Mouse (Mus musculus): Measurements from ENCODE around the gene Tenm4. TPM values are rescaled to one million over a fixed set of nuclear protein-coding genes. Genes with fewer than 3 reads are reported as not detected.

Gene Tenm4
- total RNA-seq, 2 experiments from 2014 or later: 0.13 to 0.73 TPM

DNA sequence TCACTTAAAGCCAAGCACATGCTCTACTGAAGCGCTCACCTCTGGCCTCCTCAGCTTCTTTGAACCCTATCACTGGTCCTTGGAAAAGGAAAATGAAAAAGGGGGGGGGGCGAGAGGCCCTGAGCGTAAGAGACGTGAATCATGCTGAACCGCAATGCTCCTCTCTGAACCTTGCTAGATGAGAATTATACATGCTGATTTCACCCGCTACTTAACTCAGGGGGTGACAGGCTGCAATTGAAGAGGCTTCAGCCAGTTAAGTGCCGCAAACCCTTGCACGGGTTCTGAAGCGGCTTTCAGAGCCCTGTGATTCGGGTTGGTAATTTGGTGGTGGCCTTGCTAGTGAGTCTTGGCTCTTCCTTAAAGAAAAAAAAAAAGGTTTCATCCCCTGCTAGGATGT is 106.5 kb downstream of the Tenm4 start:
- no peak for TF ChIP-seq CTCF (IDR thresholded peaks at IDR 0.05)
- intact Hi-C loops (cut with DNase I): no loop called here
- Histone ChIP-seq H3K4me3 (no peak overlapping the region), H3K27ac (no peak overlapping the region)
- no peak for DNase-seq

DNA sequence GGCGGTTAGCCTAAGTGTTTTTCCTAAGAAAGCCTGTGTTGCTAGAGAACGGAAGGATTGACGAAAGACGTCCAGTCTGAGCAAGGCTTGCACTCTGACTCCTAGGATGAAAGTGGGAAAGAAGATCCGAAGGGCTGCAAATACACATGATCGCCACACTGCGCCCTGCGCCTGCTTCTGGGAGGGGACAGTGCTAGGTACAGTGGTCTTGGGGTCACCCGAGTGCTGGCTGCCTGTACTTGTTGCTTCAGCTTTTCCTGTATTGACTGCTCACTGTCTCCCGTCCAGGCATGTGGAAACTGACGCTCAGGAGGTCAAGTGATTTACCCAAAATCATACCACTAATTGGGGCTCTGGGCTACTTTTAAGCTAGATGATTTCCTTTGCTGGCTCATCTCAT is 107.3 kb downstream of the Tenm4 start:
- Histone ChIP-seq H3K27ac (no peak overlapping the region), H3K4me3 (no peak overlapping the region)
- no peak for DNase-seq
- intact Hi-C loops (cut with DNase I): no loop called here
- TF ChIP-seq CTCF (IDR thresholded peaks at IDR 0.05): no peak

DNA sequence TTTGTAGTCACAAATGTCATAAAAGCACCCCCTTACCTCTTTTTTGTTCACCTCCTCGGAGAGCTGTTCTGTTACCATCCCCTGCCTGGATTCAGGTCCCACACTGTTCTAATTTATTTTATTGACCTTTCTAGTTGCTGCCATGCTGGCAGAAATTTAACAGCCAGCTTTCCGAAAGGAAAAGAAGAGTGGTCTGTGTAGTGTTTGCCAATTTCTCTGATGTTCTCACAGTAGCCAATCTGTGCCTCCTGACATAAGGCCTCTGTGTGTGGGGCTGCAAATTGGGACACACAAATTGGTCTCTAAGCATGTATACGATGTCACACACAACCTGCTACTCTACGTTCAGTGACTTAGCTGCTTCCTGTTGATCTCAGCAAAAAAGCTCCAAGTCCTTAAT is 109.7 kb downstream of the Tenm4 start:
- intact Hi-C loops (cut with DNase I): no loop called here
- Histone ChIP-seq H3K27ac (no peak overlapping the region), H3K4me3 (no peak overlapping the region)
- DNase-seq: no peak
- TF ChIP-seq CTCF (IDR thresholded peaks at IDR 0.05): no peak

DNA sequence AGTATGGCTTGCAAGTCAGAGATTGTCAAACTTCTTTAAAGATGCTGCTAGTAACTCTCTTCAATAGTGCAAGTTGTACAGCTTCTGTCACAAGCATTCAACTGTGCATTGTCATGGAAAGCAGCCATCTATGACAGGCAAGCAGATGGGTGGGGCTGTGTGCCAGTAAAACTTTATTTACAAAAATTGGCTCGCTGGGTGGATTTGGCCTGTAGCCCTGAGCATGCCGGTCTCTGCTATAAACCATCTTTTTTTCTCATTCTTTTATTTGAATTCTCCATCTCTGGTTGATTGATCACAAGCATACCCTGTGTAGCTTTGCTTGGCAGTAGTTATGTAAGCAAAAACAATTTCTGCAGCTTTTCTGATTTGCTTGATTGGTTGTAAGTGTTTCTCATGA is 119.5 kb downstream of the Tenm4 start:
- H3K4me3 ChIP-seq: no peak overlapping the region
- H3K27ac ChIP-seq: no peak overlapping the region
- intact Hi-C loops (cut with DNase I): no loop called here
- TF ChIP-seq CTCF (IDR thresholded peaks at IDR 0.05): no peak
- DNase-seq: no peak

DNA sequence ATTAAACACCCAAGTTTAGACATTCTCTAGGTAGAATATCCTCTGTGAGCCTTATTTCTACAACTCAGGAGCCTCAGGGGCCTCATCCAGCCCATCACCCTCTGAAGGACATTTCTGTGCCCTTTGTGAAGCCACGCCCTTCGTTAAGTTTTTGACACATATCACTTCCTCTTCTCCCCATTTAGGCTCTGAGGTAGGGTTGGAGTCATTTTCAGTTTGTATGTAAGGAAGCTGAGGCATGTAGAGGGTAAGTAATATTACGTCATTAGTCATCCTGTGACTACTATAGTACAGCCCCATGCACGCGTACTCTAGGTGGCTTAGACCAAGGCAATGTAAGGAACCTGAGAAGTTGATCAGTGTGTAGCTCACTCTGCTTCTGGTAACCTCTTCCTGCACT is 124.9 kb downstream of the Tenm4 start:
- no peak for DNase-seq
- no peak for TF ChIP-seq CTCF (IDR thresholded peaks at IDR 0.05)
- intact Hi-C loops (cut with DNase I): no loop called here
- H3K27ac ChIP-seq: no peak overlapping the region
- H3K4me3 ChIP-seq: no peak overlapping the region

DNA sequence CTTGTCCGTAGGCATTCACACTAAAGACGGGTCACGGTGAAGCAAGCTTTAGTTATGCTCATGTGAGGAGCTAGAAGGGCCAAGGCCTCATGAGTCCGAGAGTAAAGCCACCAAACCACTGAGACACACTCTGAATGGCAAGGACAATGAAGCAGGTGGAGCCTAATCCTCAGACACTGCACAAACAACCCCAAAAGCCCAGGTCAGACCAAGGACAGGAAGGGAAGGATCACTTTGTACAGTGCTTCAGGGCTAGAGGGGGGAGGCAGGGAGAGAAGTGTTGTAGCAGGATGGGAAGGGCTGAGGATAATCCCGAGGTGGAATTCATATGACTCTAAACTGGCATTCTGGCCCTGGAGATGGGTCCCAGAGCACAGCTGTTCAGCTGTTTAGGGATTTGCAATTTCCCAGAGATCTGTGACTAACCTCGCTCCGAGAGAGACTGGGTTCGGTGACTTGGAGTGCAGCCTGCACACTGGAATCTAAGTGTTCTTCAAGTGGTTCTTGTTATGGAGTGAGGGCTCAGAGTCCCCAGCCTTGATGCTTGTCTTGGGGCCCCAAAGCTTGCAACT is 129.9 kb downstream of the Tenm4 start:
- intact Hi-C loops (cut with DNase I): no loop called here
- DNase-seq: no peak
- H3K27ac ChIP-seq: no peak overlapping the region
- no peak for TF ChIP-seq CTCF (IDR thresholded peaks at IDR 0.05)
- H3K4me3 ChIP-seq: no peak overlapping the region

DNA sequence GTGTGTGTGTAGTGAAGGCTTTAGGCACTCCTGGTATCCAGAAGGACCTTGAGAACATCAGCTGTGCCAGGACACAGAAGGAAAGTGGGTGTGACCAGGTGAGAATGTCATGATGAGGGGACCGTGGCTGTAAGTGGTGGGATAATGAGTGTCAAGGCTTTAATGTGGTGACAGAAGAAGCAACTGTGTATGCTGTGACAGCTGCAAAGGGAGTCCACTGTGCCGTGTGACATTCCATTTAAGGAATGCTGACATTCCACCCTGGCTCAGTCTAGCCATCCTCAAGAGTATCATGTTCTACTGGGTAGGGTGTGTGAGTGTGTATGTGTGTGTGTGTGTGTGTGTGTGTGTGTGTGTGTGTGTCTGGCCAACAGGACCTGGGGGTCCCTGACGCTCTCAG is 130.8 kb downstream of the Tenm4 start:
- no peak for TF ChIP-seq CTCF (IDR thresholded peaks at IDR 0.05)
- no peak overlapping the region for H3K27ac ChIP-seq
- no peak for DNase-seq
- intact Hi-C loops (cut with DNase I): no loop called here
- H3K4me3 ChIP-seq: no peak overlapping the region

DNA sequence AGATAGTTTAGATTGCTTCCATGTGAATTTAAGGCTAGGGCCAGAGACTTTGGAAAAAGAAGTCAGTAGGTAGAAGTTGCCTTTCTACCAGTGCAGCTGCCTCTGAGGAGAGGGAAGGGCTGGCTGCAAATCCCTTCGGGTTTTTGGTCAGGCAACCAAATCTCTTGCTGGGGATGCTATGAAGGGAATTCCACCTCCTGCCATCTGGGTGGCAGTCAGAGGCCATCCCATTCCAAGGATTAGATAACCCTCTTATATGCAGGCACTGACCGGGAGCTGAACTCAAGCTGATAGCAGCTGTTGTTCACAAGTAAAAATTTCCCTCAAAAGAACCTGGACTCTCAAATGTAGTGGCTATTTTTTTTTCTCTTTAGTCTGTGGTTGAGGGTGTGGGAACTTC is 132.9 kb downstream of the Tenm4 start:
- no peak for DNase-seq
- H3K27ac ChIP-seq: no peak overlapping the region
- no peak for TF ChIP-seq CTCF (IDR thresholded peaks at IDR 0.05)
- intact Hi-C loops (cut with DNase I): no loop called here
- H3K4me3 ChIP-seq: no peak overlapping the region

DNA sequence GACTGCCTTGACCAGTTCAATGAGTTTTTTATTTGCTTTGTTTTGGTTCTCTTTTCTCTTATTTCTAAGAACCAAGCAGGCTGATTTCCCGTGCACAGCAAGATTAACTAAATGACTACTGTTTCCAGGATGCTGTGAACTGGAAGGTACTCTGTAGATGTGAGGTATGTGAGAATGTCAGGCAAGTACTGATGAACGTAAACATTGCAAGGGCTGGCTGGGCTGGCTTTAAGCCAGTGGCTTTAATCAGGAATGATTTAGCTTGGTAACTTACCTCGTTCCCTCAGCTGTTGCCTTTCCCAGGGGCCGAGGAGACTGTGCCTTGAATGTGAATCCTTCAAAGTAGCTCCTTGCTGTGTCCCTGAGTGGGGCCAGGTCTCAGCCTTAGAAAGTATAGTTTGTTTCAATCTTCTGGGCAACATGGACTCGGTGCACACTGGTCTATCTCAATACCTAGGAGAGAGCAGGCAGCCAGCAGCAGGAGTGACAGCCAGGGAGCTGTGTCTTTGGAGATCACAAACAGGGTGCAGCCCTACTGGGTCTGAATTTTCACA is 134.4 kb downstream of the Tenm4 start:
- TF ChIP-seq CTCF (IDR thresholded peaks at IDR 0.05): no peak
- DNase-seq: no peak
- Histone ChIP-seq H3K27ac (no peak overlapping the region), H3K4me3 (no peak overlapping the region)
- intact Hi-C loops (cut with DNase I): no loop called here

DNA sequence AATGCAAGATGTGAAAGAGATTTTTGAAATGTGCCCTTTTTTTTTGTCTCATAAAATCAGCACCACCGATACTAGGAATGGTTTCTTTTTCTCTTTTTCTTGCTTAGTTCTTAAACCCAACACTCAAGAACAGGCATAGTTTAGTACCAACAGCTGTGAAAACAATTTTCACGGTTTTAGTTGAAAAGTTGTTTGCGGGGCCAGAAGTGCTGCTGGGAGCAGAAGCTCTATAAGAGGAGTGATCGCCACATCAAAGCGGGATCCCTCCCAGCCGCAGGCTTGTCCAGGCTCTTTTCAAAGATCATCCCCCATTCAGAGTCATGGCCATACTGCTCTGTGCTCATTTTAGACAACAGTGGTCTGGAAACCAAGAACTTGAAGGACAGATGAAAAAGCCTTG is 137.1 kb downstream of the Tenm4 start:
- intact Hi-C loops (cut with DNase I): no loop called here
- no peak for DNase-seq
- Histone ChIP-seq H3K4me3 (no peak overlapping the region), H3K27ac (no peak overlapping the region)
- no peak for TF ChIP-seq CTCF (IDR thresholded peaks at IDR 0.05)

DNA sequence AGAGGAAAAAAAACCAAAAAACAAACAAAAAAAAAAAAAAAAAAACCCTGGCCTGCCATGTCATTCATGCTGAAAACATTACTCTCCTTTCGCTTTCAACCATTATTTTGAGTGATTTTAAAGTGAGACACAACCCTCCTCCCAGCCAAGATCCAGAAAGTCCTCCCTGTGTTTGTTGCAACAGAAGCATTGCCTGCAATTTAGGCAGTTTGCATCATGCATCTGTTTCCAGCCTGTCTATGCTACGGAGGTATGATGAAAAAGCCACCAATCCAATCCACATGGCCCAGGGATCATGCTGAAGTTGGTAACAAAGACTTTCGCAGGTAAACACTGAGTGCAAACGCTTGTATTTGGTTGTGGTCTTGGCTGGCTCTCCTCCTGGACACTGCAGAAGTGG is 158.3 kb downstream of the Tenm4 start:
- H3K4me3 ChIP-seq: no peak overlapping the region
- no peak for DNase-seq

DNA sequence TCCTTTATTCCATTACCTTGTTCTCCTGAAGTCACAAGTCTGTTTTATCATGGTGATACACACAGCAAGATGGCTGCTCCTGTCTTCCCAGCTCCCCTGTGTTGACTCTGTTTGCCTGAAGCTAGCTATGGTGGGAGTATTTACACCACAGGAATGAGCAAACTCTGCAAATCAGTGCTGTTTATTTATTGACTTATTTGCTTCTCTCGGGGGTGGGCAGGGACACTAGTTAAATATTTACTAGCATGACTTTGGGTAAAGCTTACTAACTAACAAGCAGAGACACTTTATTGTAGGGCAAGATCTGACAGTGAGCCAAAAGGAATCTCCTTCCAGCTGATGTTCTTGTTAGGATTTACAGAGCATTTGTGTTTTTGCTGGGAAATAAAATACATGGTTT is 160.1 kb downstream of the Tenm4 start:
- intact Hi-C loops (cut with DNase I): no loop called here
- TF ChIP-seq CTCF (IDR thresholded peaks at IDR 0.05): no peak
- DNase-seq: no peak
- Histone ChIP-seq H3K4me3 (no peak overlapping the region), H3K27ac (no peak overlapping the region)

More for the DNA sequence above, 158.3 kb downstream of the Tenm4 start:
- intact Hi-C loops (cut with DNase I): no loop called here
- H3K27ac ChIP-seq: no peak overlapping the region
- TF ChIP-seq CTCF (IDR thresholded peaks at IDR 0.05): no peak

DNA sequence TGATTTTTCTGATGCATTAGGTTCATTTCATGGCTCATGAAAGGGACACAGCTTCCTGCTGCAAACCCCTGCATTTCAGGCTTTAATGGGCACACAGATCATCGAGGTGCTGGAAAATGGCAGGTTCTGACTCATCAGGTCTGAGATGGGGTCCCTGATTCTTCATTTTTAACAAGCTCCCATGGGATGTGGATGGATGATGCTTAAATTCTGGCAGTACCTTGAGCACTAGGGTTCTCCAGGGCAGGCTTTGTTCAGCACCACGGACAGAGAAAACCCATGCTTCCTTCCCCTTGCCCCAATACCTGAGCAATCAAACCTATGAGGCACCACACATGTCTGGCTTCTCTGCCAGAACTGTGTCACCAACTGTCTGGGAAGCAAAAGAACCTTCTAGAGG is 163.3 kb downstream of the Tenm4 start:
- no peak for TF ChIP-seq CTCF (IDR thresholded peaks at IDR 0.05)
- intact Hi-C loops (cut with DNase I): no loop called here
- DNase-seq: no peak
- H3K4me3 ChIP-seq: no peak overlapping the region
- H3K27ac ChIP-seq: no peak overlapping the region

DNA sequence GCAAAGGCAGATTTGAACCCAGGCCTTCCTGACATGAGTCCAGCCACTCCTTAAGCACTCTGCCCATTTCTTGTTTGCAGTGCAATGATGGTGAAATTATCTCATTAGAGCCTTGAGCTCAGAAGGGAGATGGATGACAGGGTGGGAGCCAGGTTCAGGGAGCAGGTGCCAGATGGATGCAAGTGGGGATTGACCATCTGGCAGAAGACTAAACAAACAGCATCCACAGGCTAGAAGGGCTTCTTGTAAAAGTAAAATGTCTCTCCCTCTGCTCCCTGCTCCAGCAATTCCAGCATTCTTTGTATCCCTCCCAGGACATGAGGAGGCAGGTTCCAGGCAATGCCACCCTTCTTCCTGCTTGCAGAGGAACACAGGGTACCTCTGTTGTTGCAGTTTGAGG is 165.3 kb downstream of the Tenm4 start:
- intact Hi-C loops (cut with DNase I): no loop called here
- TF ChIP-seq CTCF (IDR thresholded peaks at IDR 0.05): no peak

More for the DNA sequence above, 165.3 kb downstream of the Tenm4 start:
- H3K27ac ChIP-seq: no peak overlapping the region
- no peak overlapping the region for H3K4me3 ChIP-seq
- no peak for DNase-seq
